Mouse (Mus musculus) gastrocnemius, postnatal 25 days (tissue): ENCODE measurements around the gene Efl1. TPM values are rescaled to one million over a fixed set of nuclear protein-coding genes. Genes with fewer than 3 reads are reported as not detected.

Source experiments
- DNase-seq: peaks from one replicate; pipeline ENCODE4 v3.0.0; 2022
- long read RNA-seq, 2 experiments: library from polyadenylated mRNA; stranded (forward); transcript quantifications; one replicate each; pipeline ENCODE4 v2.0.0; 2021
- total RNA-seq, 2 experiments: library from RNA; stranded (reverse); gene quantifications; 1 replicate in 1 of 2; 2 replicates in 1 of 2; pipeline ENCODE4 v1.2.3; 2021

Gene Efl1
- 1 to 10 TPM; 6.7 to 7.4 TPM for total RNA-seq
- long read RNA-seq, experiment 1, partial matches to known transcripts = 3 of 4 reads
- long read RNA-seq, experiment 1, other reads (novel, unspliced or antisense) = 1 of 4 reads
- long read RNA-seq, experiment 2, partial matches to known transcripts = 2 of 5 reads
- long read RNA-seq, experiment 2, other reads (novel, unspliced or antisense) = 0 of 5 reads

DNA sequence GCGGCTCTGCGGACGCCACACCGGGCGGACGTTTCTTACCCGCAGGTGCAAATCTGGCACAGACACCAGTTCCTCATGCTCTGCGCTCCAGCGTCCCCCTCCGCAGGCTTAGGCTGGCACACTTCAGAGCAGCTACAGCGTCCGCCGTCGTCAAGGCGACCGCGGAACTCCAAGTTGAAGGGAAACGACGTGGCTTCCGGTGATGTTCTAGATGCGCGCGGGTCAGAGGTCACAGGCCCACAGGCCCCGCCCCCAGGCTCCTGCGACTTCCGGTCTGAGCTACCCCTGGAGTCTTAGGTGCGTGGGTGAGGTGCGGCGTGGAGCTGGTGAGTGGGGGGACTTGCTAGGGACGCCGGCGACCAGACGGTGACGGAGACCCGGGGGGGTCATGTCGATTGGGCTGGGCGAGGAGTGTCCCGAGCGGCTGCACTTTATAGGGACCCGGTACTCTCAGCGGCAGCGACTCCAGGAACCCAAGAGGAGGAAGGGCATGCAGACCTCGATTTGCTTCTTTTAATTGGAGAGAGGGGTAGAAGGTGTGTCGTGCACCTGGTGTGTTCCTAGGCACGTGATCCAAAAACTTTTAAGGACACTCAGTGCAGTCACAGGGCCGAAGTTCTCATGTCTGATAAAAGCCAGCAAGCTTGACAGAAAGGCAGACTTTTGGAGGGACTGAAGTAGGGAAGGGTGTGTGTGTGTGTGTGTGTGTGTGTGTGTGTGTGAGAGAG lies at the start of gene Efl1, which contains the start of gene Saxo2:
Gene Efl1, plus strand, starts transcription at position 262 of the 728 bp plus-strand sequence.
Gene Saxo2, minus strand, starts transcription at position 176 of the 728 bp plus-strand sequence.
- DNase-seq = peak; percentile 90

DNA sequence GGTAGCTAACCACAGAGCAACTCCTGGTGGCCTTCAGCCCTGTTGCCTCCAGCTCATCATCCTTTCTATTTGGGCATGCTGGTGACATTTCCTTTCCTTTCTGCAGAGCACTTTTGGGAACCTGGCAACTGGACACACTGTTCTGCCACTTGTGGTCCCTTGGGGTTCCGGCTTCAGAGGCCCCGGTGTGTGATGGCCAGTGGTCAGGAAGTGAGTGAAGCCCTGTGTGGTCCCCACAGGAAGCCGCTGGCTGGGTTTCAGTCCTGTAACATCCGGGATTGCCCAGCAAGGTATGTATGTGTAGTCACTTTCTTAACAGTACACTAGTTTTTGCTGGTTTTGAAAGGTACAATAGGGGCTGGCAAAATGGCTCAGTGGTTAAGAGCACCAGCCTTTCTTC lies 46.4 kb upstream of the Efl1 start:
- DNase-seq = no peak

DNA sequence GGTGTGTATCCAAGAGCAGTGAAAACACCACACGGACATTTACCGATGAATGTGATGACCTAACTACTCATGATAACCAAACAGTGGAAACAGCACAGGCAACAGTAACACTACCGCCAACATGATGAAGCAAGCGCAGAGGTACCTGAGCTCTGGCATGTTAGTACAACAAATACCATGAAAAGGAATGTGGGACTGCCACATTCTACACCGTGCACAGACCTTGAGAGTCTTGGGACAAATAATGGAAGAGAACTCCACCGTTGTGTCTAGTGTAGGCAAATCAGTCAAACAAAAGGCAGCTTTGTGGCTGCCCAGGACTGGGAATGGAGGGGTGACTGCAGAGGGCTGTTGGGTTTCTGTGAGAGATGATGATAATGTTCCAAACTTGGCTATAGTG lies 43.0 kb upstream of the Efl1 start:
- no peak for DNase-seq

DNA sequence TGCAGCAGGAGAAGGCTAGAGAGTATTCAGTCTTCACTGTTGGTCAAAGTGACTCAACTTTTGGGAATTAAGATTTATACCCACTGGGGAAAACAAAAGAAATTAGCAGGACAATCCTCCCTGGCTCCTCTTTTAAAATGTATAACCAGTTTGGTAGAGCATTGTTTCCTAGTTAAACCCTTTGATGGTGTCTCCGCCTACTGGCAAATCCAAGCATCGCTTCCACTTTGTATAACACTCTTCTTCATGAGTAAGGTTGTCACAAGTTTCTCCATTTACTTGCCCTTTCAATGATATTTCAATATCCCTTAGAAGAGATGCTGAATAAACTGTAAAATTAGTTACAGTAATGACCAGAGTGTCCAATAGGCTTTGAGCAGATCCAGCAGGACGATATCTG lies 38.8 kb upstream of the Efl1 start:
- DNase-seq = no peak

DNA sequence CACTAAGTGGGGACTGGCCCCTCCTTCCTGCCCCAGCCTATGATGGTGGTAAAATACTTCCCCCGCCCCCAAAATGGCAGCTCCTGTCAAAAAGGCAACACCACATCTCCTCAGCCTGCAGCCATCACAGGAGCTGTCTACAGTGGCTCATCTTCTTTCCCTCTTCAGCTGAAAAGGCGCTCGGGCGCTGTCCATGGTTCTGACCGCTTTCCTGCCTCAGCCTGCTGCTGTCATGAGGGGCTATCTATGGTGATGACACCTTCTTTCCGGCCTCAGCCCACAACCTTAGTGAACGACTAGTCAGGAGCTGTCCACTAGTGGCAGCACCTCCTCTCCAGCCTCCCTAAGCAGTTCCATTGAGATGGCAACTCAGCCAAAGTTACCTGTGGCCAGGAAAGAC lies 23.1 kb upstream of the Efl1 start:
- no peak for DNase-seq

DNA sequence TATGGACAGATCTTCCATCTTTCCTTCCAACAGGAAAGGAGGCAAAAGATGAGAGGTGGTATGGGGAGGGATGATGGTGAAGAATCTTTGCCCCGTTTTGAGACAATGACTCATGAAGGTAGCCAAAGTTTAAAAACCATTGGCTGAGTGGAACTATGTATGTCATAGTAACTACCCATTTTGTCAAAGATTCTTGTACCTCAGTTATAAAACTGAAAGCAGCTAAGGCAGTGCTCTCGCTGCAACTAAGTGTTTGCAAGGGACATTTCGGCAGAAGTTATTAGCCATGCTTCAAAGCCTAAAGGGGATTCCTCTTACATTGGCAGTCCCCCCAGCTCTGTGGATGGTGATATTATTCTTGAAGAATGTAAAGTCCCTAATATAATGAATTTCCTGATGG lies 1.2 kb upstream of the Efl1 start:
- no peak for DNase-seq

DNA sequence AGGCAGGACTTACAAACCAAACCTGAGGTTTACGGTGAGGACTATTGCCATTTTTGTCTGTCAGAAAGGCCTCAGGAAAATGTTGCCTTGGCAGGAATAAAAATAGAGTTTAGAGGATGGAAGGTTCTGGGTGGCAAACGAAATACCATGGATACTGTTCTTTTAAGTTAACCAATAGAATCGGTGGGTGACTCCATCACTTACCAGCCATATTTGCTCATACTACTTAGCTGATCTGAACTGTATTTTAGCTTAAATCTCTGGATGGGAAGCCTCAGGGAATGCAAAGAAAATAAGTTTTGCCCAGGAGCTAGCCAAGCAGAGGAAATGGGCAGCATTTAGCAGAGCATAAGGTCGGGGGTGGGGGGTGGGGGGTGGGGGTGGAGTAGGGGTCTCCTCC lies 505 bp upstream of the Efl1 start:
- DNase-seq = no peak

DNA sequence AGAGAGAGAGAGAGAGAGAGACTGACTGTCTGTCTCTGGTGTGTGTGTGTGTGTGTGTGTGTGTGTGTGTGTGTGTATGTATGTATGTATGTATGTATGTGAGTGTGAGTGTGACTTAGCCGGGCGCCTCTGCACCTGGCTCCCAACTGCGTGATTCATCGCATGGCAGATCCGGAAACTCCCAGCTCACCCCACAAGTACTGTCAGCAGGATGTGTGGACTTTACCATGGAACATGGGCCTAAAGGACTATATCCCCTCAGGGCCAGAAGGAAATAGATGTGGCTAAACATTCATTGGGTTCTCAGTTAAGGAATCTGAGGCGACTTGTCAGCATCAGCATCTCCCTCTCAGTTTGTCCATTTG lies 649 bp downstream of the Efl1 start:
- no peak for DNase-seq

DNA sequence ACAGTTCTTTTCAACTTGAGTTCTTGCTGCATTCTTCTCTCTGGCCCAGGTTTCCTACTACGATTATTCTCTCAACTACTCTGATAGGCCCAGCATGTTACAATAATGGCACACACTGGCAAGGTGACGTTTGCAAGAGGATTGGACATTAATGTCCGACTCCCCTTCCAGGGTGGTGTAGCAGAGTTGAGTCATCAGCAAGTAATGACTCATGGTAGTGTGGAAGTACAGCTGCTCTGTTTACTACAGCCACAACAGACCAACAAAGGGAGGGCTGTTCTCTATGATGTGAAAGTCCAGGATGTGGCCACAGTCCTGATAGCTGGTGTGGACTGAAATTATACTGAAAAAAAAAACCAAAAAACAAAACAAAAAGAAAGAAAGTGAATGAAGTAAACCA lies 16.2 kb downstream of the Efl1 start:
- DNase-seq = no peak

DNA sequence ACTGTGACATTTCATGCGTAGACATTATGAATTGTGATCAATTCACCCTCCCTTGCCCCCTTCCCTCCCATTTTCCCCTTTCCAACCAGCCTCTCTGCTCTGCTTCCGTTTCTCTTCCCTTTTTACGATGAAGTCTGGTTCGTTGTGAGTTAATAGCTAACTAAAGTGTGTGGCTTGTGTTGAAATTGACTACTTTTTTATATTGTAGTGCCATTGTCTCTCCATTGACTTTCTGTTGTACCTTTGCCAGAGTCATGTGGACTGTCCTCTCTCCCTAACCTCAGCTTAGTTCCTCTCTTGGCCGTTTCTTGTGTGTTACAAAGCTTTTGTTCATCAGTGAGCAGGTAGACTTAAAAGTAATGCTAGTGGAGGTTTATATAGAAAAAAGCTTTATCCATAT lies 27.6 kb downstream of the Efl1 start:
- DNase-seq = no peak

DNA sequence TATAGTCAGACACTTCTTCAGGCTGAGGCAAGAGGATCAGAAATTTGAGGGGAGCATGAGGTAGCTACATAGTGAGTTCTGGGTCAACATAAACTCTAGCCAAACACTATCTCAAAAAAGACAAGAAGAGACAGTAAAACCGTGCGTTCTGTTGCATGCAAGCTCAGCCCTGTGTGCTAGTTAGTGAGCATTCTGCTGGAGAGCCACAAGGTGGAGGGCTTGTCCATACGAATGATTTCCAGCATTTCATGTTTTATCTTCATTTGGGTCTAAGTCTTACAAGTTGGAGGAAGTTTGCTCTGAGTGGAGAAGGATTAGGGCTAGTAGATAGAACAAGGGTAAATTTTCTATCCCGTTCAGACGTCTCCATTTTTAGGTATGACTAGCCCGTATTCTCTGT lies 28.4 kb downstream of the Efl1 start:
- no peak for DNase-seq

DNA sequence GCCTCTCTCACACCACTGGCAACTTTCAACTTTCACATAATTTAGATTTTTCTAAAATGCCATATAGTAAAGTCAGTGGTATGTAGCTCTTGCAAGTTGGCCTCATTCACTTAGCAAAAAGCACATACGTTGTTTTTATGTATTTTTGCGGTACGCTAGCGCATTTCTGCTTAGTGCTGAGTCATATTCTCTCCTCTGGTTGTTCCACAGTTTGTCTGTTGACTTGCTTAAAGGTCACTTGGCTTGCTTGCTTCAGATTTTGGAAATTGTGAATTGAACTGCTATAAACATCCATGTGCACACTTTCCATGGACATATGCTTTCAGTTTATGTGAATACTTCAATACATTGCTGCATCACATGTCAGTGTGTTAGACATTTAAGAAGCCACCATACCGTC lies 31.5 kb downstream of the Efl1 start:
- DNase-seq = no peak

DNA sequence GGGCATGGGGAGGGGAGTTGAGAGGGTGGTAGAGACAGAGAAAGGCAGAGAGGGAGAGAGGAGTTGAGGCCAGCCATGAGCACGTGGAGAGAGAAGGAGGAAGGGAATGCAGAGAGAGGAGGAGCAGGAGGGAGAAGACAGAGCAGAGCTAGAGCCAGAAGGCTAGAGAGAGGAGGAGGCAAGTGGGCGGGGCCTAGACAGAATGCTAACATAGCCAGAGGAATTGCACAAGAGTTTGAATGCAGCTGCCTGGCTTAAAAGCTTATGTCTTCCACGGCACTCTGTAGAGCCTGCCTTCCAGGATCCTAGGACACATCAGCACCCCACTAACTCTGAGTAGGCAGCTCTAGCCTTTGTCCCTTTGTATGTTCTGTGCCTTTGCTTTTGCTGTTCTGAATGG lies 40.3 kb downstream of the Efl1 start:
- peak; percentile 60 for DNase-seq

DNA sequence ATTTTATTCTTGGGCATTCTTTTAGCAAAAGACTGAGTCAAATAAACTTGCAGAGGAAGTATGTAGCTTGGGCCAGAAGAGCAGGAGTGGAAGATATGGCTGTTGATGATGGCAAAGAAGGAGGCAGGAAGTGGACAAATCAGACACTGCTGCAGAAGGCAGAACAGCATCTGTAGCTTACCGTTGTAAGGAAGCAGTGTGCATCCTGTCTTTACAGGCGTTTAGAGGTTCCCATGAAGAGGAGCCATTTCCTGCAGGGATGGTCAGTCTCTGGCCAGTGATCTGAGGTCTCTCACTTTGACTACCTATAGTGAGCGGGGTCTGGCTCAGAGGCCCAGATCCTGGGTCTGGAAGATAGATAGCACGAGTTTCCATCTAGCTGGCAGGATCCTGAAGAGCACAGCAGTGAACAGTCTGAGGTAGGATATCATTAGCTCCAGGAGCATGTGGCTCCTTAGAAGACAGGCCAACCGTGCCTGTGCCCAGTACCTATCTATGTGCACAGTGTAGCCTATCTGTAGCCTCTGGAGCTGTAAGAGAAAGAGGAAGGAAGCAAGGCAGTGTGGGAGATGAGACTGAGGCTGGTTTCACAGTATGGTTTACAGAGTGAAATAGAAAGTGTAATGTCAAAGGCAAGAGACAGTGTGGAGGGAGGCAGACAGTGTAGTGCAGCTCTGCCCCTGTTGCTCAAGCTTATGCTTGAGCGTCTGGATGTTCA lies 42.8 kb downstream of the Efl1 start:
- no peak for DNase-seq

DNA sequence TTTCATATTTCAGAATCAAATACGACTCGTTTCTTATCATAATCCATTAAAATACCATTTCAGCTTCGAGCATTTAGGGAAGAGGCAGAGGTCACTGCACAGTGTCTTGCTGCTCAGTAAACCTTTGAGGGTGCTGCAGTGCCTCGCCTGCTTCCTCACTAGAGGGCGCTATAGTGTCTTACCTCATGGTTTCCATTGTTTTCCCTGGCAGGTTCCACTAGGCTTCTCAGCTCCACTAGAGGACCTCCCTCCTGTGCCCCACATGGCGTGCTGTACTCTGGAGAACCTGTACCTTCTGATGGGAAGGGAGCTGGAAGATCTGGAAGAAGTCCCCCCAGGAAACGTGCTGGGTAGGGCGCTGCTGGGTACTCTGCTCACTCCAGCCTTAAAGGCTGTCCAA lies 49.3 kb downstream of the Efl1 start:
- no peak for DNase-seq

DNA sequence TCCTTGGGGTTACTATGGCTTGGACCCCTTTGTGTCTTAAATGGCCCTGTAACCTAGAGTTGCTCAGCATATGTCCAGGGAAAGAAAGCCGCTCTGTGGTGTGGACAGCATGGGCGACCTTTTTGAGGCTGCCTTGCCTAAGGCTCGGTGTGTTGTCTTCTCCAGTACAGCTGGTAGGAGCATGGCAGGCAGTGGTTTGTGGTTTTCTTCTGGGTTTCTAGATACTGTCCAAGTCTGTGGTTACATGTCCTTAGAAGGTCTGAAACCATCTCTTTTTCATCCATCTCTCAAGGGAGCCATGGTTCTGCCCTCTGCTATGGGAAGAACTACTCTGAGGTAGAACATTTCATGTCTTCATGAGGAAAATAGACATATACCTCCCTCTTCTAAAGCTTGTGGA lies 50.6 kb downstream of the Efl1 start:
- DNase-seq = no peak

DNA sequence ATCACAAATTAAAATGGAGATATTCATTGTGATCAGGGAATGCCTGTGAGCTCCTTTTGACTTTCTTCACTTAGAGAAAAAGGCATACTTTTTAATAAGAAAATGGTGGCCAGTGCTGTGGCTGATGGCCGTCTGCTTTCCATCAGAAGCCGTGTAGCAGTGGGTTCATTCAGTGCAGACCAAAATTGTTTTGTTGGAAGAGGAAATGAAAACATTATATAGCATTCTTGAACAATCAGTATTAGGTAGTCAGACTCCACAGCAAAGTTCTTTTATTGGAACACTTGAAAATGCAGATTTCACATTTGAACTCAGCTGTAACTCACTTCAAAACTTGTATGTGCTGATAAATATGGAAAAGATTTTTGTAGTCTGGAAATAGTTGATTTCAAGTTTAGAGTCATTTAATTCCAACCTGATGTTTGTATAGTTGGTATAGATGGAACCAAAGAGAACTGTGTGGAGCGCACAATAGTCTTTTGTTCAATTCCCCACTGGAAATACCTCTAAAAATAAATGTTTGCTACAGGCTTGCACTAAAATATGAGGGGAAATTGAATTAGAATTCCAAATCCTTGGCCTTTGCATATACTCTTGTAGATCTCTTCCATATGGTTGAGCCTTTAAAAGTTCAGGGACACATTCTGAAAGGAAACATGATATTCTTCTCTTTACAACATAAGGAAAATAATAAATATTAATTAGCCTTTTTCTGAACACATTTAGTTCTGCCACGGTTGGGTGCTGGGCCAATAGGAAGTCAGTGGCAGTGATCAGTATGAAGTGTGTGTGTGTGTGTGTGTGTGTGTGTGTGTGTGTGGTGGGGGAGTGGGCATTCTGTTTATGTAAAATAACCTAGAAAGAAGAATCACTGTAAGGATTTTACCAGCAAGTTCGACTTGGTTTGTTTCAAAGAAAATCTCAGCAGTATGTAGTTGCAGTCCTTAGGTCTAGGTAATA lies 54.2 kb downstream of the Efl1 start:
- DNase-seq = no peak

DNA sequence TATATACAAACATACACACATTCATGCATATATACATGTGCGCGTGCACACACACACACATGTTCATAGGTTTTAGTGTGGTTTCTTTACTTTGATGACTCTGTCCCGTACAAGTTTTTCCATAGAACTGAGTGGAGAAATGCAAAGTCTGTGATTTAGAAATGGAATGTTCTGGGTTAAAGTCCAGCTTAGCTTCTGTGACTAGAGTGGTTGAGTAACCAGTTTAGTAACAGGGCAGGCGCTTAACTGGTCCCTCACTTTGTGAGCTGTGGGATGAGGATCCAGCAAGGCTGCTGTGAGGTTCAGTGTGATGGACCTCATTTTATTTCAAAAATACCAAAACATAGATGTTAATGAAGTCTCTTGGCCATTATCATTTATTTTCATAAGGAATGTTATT lies 60.8 kb downstream of the Efl1 start:
- DNase-seq = no peak

DNA sequence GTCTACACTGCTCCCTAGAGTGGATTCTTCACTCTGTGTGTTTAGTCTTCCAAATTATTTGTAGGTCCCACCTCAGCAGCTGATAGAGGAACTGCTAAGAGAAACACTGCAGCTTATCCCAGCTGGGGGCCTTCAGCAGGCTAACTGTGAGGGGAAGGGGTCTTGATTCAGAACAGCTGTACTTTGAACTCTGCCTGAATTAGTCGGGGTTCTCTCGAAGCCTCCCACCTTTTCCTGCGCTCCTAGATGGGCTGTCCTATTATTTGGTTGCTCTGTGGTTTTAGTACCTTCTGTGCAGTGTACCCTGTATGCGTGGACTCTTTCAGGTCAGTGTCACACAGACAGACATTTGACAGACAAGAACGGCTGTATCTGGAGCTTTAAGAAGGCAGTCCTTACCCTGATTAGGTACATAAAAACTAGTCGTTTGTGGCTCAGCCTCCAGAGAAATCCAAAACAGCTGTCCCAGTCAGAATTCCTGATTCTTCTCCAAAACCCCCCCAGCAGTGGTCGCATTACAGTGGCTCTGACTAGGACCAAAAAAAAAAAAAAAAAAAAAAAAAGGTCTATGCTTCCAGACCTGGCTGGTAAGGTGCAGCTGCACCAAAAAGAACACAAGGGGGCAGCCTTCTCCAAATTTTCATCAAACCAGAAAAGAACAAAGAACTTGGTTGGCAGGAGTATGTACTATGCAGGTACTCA lies 66.9 kb downstream of the Efl1 start:
- no peak for DNase-seq

DNA sequence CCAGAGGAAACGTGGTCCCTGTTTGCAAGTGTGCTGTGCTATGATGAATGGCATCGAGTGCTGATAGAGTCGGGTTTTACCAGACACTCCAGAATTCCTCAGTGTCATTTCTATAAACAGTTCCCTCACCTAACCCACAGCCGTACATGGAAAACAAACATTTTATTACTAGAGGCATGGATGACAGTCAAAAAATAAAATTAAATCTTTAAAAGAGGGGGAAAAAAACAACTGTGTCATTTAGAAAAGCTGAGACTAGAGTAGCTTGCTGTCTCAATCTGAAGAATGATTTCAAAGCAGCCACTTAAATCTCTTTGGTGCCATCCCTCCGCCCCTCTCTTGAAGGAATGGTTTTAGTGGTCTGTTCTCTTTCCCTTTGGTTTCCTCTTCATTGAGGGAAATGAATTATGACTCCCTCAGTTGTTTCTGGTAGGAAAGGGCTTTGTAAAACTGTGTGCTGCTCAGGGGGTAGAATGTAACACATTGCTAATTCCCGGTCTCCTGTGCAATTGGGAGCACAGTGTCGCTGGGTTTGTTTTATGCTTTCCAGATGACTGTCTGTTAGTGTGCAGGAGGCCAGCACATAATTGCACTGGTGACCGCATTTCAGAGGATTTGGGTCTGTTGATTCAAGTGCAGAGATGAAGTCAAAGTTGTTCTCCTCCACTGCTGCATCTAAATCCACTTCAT lies 67.6 kb downstream of the Efl1 start:
- DNase-seq = no peak

DNA sequence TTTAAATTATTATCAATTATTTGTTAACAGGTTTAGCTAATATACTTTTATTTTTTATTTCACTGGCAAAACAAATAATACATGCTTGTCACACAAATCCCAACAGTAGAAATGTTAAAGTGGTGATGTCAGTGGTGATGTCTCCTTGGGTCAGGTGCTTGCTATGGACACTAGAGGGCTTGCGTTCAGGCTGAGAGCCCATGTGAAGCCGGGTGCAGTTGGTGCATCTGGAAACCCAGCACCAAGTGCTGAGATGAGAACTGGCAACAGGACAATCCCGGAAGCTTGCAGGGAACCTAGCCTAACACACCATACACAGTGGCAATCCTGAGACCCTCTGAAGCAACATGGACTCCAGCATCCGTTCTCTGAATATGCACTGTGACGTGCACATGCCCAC lies 70.9 kb downstream of the Efl1 start:
- DNase-seq = peak; percentile 11
